Mouse (Mus musculus) frontal cortex, postnatal 14 days (tissue): ENCODE results near the gene Ccdc77.
A peak's percentile ranks its signal among the peaks of the same experiment; 100 is the strongest.

Experiments
- DNase-seq, 2 experiments: peaks; one replicate each; pipeline ENCODE4 v3.0.0; 2022; ENCODE audit warnings: low spot score in 2 of 2

Gene Ccdc77

DNA sequence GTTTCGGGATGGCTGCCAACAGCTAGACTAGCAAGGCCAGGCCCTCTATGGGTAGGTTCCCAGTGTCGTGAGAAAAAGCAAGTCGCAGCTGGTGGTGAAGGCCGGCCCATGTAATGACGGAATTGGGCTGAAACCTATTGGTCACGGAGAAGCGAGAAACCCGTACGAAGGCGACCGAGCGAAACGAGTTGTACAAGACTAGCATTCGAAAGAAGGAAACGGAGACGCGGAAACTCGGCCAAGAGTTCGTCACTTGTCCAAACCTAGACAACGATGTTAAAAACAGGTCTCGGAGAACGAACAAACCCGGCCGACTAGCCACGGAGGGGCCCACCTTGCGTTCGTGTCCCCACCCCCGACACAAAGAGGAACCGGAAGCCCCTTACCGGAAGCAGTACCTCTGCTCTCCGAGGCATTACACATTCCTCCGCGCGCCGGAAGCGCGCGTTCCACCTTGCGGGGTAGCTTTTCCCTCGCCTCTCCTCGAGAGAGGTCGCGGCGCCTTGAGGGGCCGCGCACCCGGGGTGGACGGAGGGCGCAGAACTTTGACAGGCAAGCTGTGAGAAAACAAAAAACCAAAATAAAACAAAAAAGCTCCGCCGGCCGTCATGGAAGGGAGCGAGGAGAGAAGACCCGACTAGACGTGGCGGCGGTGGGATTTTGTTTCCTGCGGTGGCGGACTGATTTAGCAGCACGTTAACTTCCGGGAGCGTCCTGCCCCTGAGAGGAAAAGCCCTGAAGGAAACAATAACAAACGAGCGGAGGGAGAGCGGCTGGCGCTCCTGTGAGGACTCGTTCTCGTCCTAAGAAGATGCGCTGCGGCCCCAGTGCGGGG is at the start of gene Ccdc77, which contains the start of gene Kdm5a:
Ccdc77 (minus strand) TSS at position 687 of the 835 bp plus-strand sequence.
Kdm5a (plus strand) TSS at position 437 of the 835 bp plus-strand sequence.
- peak; percentile 92 for DNase-seq

DNA sequence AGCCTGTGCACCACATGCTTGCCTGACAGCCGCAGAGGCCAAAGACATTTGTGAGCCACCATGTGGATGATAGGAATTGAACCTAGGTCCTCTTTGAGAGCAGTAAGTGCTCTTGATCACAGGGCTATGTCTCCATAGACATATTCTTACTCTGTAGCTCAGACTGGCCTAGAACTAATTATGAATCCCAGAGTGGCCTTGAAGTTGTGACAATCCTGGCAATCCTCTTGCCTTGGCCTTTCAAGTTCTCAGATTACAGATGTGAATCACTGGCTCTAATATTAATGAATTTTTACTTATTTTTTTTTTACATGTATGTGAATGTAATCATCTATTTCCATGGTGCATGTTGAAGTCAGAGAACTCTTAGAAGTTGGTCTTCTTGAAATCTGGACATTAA is 39.8 kb upstream of the Ccdc77 start:
- DNase-seq = no peak

DNA sequence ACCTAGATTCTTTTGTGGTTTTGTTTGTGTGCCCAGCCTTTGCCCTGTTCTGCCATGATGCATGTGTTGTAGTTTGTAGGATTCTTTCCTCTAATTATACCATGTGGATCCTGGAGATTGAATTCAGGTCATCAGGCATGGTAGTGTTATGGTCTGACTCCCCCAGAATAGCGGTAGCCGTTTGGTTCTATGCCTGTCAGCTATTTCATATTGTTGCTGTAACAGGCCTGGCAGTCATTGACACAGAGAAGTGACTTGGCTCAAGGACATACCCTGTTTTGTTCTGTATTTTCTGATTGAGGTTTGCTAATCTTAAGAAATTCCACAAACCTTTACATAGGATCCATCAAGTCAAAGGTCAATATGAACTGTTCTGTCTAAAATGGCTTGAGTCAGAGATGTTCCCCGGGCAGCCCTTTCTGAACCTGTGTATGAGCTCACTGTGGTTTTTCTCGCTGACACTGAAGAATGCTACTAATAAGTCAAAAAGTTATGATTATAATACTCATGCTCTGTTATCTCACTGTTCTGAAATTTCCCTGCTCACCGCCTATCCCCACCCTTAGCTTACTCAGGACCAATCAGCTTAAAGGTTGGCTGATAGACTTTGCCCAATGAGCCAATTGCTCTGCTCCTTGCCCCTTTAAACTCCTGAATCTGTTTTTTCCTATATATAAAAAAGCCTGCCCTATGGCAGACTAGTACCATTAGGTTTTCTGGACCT is 31.6 kb upstream of the Ccdc77 start:
- DNase-seq = no peak

DNA sequence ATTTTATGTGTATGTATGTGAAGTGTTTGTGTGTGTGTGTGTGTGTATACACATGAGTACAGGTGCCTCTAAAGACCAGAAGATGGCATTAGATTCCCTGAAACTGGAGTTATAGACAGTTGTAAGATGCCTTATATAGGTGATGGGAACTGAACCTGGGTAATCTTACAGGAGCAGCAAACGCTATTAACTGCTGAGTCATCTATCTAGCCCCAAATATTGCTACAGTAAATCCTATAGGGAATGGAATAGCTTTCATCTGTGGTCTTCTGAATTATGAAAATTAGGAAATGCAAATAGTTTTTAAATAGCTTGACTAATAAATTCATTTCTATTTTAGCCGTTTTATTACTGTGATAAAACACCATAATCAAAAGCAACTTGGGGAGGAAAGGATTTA is 28.6 kb upstream of the Ccdc77 start:
- no peak for DNase-seq

DNA sequence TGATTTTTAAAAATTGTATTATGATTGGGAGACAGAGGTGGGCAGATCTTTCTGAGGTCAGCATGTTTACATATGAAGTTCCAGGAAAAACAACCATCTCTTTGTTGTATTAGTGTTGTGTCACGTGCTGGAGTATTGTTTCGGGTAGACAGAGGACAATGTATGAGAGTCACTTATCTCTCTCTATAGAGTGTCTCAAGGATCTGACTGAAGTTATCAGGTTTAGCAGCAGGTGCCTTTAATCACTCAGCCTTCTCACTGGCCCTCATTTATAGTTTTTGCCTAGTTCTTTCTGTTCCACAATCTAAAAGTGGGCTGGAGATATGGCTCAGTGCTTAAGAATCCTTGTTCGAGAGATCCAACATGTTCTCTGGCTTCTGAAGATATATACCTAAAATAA is 25.9 kb upstream of the Ccdc77 start:
- no peak for DNase-seq

DNA sequence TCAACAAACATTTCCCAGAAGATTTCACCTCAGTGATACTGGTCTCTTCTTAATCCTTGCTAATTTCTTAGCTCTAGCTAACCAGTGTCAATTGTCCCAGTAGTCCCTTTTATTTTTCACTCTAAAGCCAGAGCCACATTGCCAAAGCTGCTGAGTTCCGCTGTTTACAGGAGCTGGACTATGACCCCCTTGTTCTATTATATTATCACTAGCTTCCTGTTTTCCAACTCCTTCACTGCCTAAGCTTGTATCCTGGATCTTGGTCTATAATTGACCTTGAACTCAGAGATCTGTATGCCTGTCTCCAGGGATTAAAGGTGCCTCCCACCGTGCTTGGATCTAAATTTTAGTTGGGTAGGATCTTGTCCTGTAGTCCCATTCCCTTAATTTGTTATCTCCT is 12.6 kb upstream of the Ccdc77 start:
- no peak for DNase-seq

DNA sequence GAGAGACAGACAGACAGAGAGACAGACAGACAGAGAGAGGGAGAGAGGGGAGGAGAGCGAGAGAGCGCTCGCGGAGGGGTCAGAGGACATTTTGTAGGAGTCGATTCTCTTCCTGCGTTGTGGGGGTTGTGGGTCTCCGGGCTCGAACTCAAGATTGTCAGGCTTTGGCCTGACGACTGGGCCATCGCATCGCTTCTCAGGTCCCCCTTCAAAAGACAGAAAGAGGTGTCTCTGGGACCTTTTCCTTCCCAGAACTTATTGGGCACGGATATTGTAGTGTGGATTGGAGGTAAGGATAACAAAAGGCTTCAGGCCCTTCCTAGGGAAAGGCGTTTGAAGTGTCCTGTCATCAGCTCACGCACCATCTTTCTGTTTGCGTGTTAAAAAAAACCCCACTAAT is 877 bp upstream of the Ccdc77 start:
- no peak for DNase-seq

DNA sequence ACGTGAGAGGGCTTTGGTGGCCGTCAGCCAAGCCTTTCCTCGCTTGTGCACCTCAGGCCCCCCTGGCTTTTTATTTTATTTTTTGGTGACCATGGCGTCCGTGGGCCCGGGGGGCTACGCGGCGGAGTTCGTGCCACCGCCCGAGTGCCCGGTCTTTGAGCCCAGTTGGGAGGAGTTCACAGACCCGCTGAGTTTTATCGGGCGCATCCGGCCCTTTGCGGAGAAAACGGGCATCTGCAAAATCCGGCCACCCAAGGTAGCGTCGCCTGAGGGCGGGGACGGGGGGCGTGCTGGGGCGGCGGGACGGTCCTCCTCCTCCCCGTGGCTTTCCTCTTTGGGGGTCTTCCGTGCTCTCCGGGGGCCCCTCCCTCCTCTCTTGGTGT is 340 bp upstream of the Ccdc77 start:
- DNase-seq = no peak

DNA sequence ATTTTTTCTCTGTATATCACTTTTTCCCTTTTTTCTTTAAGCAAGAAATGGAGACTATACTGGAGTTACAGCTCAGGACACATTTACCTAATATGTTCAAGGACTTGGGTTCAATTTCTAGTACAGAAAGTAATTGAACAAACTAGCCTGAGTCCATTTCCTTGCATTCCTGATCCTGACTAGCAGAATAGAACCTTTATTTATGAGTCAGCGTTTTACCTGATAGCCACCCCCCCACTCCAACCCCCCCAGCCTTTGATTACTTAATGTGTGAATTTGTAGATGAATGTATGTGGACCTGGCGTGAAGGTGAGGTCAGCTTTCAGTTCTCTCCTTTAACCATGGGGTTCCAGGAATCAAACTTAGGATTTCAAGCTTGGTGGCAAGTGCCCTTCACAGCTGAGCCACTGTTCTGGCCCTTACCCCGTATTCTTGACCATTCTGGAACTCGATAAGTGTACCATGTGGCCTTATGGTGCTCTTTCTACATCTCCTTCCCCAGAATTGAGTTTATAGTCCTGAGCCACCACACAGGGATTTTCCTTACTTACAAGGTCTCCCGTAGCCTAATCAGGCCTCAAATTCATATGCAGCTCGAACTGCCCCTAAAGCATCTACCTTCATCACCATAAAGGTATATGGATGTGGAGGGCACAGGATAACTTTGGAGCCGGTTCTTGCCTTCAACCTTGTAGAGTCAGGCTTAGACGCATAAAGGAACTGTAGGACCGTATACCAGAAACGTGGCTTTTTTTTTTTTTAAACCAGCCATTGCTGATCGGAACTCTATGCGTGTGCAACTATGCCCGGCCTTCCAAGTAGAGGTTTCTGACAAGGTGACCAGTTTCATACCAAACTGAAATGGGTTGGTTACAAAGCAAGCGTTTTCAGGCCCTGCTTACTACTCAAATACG is 1.1 kb downstream of the Ccdc77 start:
- peak in 1 of 2 experiments; percentile 6 for DNase-seq

DNA sequence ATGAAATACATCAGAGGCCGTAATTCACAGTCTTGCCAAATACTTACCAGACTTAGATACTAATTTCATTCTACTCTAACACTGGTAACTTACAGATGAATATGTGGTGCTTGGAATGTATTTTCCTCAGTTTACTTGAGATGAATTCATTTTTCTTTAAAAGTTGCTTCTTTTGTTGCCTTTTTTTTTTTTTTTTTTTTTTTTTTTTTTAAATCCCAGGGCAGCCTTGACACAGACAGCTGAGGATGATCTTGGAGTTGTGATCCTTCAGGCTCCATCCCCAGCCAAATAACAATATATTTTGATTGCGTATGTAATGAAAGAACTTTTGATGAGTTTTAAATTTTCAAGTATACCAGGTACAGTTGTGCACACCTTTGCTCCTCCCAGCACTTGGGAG is 2.0 kb downstream of the Ccdc77 start:
- DNase-seq = no peak

DNA sequence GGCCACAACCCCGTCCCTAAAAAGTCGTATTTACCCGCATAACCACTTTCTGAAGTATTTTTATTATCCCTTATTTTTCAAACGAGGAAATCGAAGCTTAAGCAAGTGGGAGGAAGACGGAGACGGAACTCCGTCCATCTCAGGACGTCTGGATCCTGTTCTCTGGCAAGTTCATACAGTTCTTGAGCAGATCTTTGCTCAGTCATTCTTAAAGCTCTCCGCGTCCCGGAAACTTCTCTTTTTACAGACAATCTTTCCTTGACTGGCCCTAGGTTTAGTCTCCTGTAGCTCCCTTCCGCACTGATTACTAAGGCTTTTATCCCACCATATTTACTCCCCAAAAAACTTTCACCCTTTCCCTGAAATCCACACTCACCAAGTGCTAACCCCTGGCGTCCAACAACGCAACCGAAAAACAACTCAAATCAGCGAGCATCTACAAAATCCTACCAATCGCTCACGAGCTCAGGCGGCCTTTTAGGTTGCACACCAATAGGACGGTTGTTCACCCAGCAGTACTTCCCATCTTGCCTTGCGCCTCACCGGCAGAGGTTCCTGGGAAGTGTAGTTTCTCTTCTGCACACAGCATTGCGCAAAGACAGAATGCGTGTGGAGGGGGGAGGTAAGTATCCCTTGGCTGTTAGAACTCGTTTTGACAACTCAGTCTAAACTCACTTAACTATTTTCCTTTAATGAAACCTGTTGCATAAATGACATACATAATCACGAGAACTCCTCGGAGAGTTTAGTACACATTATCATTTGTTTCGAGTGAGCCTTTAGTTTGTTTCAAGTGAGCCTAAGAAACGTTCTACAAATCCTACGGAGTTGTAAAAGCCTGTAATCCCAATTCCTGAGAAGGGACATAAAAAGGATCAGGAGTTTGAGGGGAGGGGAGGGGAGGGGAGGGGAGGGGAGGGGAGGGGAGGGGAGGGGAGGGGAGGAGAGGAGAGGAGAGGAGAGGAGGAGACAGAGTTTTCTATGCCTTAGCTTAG is 6.9 kb downstream of the Ccdc77 start:
- peak; percentile 76 for DNase-seq

DNA sequence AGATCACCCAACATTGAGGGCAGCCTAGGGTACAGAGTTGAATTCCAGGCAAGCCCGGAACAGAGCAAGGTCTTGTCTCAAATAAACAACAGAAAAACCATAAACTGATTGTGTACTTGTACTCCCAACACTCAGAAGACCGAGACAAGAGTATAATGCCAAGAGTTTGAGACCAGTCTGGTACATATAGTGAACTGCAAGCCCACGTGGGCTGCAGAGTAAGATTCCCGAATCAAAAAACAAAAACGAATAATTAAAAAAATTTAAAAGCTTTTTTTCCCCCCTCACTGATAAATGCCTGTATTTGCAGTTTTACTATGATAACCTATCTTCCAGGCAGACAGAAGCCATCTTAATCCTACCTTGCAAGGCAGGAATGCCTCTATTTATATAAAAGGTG is 7.7 kb downstream of the Ccdc77 start:
- DNase-seq = no peak

DNA sequence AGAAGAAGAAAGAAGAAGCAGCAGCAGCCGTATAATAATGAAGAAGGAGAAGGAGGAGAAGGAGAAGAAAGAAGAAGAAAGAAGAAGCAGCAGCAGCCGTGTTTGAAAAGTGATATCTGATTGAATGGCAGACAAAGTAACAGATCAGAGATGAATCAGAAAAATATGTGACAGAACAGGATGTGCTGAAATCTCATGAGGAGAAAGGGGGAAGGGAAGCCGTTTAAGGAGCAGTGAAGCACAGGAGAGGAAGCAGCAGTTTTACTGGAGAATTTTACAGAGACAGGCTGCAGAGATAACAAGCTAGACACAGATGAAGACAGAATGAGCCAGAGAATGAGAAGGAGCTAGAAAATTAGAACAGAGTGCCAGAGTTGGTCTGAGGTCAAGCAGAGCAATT is 15.2 kb downstream of the Ccdc77 start:
- no peak for DNase-seq

DNA sequence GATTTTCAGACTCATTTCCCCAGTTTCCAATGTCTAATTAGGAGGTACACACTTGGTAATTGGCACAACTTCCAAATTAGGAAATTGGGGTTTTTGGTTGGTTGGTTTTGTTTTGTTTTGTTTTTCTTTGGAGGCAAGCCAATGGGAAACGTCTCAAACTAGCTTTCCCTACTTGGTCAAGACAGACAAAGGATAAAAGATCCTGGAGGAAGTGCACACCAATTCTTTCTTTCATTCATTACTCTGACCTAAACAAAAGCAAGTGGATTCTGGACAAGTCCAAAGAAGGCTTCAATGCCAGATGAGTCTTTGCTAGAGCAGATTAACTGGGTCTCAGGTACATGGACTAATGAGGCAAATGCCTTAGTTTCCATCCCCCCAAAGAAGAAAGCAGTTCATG is 20.2 kb downstream of the Ccdc77 start:
- no peak for DNase-seq

DNA sequence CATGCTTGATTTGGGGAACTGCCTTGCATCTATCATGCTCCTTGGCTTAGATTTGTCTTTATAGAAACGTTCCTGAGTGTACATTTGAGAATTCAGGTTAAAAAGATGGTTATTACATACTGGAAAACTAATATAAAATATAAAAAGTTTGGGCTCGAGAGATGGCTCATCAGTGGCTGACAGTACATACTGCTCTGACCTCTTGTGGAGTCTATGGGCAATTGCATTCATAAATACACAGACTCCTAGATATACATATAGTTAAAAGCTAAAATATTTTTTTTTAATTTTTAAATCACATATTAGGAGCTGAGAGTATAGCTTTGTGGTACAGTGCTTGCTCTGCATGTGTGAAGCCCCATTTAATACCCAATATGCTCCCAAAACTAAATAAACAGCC is 31.8 kb downstream of the Ccdc77 start:
- no peak for DNase-seq

DNA sequence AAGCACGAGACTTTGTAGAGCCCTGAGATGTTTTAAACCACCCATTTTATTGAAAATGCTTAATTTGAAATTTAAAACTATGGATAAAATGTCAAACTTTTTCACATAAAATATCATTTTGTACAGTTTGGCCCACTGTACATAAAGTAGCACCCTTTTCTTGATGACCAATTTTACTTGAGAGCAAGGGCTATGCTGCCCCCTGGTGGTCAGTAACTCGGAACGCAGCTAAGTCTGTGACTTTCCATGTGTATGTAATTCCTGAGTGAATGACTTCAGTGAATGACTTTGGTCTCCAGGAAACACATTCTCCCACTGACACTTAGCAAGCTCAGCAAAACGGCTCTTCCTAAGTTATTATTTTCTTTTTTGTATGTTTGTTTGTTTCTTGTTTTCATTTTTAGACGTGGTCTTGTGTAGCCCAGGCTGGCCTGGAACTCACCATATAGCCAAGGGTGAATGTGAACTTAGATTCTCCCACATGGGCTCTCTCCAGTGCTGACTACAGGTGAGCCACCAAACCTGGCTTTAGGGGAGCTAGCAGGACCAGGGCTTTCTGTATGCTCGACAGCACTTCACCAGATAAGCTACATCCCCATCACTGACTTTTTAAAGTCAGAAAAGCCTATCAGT is 39.8 kb downstream of the Ccdc77 start:
- DNase-seq = peak; percentile 7 to 47

DNA sequence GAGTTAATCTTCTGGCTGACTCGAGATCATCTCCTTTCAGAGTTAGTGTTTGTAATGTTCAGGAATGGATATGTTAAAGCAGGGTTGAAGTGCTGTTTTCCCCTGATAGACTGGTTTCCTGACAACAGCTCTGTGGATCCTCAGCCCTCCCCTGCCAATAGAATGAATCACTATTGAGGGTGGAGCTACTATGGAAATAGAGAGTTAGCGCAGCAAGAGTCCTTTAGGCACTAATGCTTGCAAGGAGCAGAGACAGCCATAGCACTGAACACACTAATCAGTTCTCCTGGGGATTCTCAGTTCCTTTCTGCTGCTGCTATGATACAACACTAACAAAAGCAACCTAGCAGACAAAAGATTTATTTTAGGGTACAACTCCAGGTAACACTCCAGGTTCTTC is 43.8 kb downstream of the Ccdc77 start:
- DNase-seq = no peak

DNA sequence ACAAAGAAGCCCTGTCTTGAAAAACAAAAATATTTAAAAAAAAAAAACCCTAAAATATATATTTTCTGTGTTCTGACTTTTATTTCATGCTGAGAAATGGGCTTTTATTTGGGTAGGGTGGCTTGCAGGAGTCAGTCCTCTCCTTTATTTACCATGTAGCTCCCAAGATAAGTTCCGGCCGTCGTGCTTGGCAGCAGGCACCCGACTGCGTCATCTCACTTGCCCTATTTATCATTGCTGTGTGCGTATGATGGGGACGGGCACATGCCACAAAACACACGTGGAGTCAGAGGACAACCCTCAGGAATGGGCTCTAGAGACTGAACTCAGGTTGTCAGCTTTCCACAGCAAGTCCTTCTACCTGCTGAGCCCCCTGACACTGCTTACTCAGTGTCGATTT is 45.0 kb downstream of the Ccdc77 start:
- no peak for DNase-seq

DNA sequence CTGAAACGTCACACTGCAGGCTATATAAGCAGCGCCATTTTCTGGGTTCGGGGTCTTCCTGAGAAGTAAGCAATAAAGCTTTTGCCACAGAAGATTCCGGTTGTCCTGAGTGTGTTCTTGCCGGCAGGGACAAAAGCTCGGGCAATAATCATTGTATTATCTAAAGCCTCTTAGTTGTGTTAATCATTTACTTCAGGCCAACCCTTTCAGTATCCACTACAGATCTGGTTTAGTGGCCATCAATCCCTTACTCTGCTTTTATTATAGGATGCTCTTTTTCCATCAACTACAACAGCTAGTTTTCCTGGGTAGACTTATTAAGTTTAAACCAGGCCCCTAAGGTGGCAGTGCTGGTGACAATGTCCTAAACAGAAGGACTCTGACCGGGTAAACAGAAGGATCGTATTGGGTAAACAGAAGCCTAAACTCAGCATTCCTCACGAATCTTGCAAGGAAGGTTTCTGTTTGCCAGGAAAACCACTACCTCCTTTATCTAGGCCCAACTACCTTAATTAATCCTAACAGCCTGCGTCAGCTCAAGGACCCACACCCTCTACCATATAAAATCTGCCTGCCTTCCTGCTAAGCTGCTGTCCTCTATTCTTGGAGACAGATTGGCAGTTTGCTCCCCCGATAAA is 45.8 kb downstream of the Ccdc77 start:
- DNase-seq = no peak

DNA sequence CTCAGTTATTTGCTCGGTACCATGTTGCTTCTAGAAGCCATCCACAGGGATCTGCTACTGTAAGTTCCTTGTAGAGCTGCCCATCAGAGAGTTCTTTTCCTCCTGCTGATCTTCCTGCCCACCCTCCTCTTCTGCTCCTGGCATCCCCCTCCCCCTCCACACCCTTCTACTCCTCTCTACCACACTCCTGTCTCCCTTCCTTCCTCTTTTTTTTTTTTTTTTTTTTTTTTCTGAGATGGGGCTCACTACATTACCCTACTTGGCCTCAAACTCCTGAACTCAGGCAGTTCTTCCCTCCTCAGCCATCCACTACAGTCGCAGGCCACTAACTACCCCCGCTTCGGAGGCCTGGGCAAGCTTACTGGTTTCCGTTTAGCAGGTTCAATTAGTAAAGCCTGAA is 51.7 kb downstream of the Ccdc77 start:
- DNase-seq = no peak
